Comparison of ENCODE assay signal across 9 mouse cellular contexts in the genomic region with DNA sequence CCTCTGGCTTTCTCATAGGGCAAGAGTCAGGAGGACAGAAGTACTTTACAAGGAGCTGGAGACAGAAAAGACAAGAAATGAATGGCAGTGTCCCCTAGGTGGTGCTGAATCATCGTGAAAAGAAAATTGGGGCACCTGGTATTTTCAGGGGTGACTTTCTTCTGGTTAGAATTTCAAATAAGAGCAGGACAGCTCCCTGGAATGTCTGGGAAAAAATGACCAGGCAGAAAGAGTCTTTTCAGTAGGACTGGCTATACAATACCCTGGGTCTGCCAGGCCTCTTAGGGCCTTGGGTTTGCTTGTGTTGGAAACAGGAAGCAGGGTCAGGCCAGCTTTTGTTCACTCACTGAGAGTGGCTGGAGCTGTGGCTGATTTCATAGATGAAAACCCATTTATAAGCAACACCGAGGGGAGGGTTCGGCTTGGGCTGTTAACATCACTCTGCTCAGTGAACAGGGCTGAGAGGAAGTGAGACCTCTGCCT. TPM values are rescaled to one million over a fixed set of nuclear protein-coding genes. Genes with fewer than 3 reads are reported as not detected.
DNase-seq lines count a peak whose midpoint lies in the region; ATAC-seq and TF ChIP-seq lines count a peak whose summit lies in the region.
"Had no signal": no experiment of that assay in that cellular context is flagged by ENCODE, and none has a peak within 500 bp of the region (broad histone marks: within the 10 kb centered on the region; RNA-seq: fewer than 3 reads in every experiment).

No protein-coding gene starts in this region.

- H3K27ac ChIP-seq in gastrocnemius, adult 2 months = no peak overlapping the region
- H3K27ac ChIP-seq in intestine, postnatal 0 days (ENCODE audit: low read depth, low read length) = no peak overlapping the region
- H3K27ac ChIP-seq in midbrain, embryonic 14.5 days (replicated peaks; ENCODE audit: low read depth, low read length) = peak overlapping the region; percentile 71

- intact Hi-C loops in gastrocnemius, adult 2 months (cut with DNase I) = loop anchor here (5.0 kb wide), 1 partner anchor 684 kb away; no protein-coding TSS in a partner anchor

- ATAC-seq in intestine, postnatal 0 days = no peak
- ATAC-seq in midbrain, embryonic 14.5 days (ENCODE audit: low FRiP score, low TSS enrichment) = peak; percentile 70

- H3K36me3 ChIP-seq in intestine, postnatal 0 days (ENCODE audit: control insufficient read depth, insufficient read depth) = no peaks in the 10 kb centered on the region
- no peaks in the 10 kb centered on the region for H3K36me3 ChIP-seq in midbrain, embryonic 14.5 days (ENCODE audit: control insufficient read depth, insufficient read depth, low read length)

- peak; percentile 21 for DNase-seq in gastrocnemius, adult 2 months
- DNase-seq in gastrocnemius, postnatal 25 days = no peak
- DNase-seq in cerebellum, adult 9-11 months = peak; percentile 76
- peak; percentile 22 to 41 for DNase-seq in frontal cortex, postnatal 25 days (ENCODE audit: low spot score in 2 of 2)
- peak; percentile 38 to 78 for DNase-seq in left cerebral cortex, adult 9 months (ENCODE audit: low spot score in 2 of 2)
- peak; percentile 88 for DNase-seq in midbrain, embryonic 14.5 days
- peak; percentile 37 for DNase-seq in thymus, postnatal 4 days

- WGBS in intestine, postnatal 0 days = 29% methylated on average over 3 of the region's 3 CpGs
- WGBS in midbrain, embryonic 14.5 days = 4% methylated on average over 3 of the region's 3 CpGs

- H3K4me2 ChIP-seq in intestine, postnatal 0 days (replicated peaks; ENCODE audit: low read depth) = no peak overlapping the region
- no peak overlapping the region for H3K4me2 ChIP-seq in midbrain, embryonic 14.5 days (ENCODE audit: low read length)

- no peak overlapping the region for H3K4me3 ChIP-seq in gastrocnemius, adult 2 months
- no peak overlapping the region for H3K4me3 ChIP-seq in intestine, postnatal 0 days (ENCODE audit: low read depth, low read length)
- H3K4me3 ChIP-seq in midbrain, embryonic 14.5 days (replicated peaks; ENCODE audit: low read depth, low read length) = no peak overlapping the region

- H3K9ac ChIP-seq in intestine, postnatal 0 days (ENCODE audit: low read depth, low read length) = no peak overlapping the region
- H3K9ac ChIP-seq in midbrain, embryonic 14.5 days (replicated peaks; ENCODE audit: low read length) = peak overlapping the region; percentile 2; the same call in 1 of the 2 replicates

- no peaks in the 10 kb centered on the region for H3K27me3 ChIP-seq in intestine, postnatal 0 days (replicated peaks; ENCODE audit: control insufficient read depth, insufficient read depth, low read length)
- H3K27me3 ChIP-seq in midbrain, embryonic 14.5 days (ENCODE audit: control insufficient read depth, insufficient read depth, low read length) = no peaks in the 10 kb centered on the region

- H3K9me3 ChIP-seq in intestine, postnatal 0 days (ENCODE audit: control insufficient read depth) = no peaks in the 10 kb centered on the region
- H3K9me3 ChIP-seq in midbrain, embryonic 14.5 days (ENCODE audit: control insufficient read depth, low read length) = no peaks in the 10 kb centered on the region

- TF ChIP-seq CTCF in gastrocnemius, adult 2 months (IDR thresholded peaks at IDR 0.05) = peak; percentile 53
- peak; percentile 70 for TF ChIP-seq CTCF in intestine, postnatal 0 days (IDR thresholded peaks at IDR 0.05; ENCODE audit: low read depth)

- no peaks in the 10 kb centered on the region for H3K4me1 ChIP-seq in intestine, postnatal 0 days (replicated peaks; ENCODE audit: control insufficient read depth, insufficient read depth, low read length)
- peaks cover 29% of the 10 kb centered on the region for H3K4me1 ChIP-seq in midbrain, embryonic 14.5 days (ENCODE audit: control insufficient read depth, insufficient read depth, low read length)

RNA-seq across cellular contexts. Expression of gene 4933402D24Rik, which starts 5.8 kb away (rescaled TPM):
- not detected for total RNA-seq in gastrocnemius, adult 2 months (2021)
- not detected for total RNA-seq in gastrocnemius, postnatal 25 days (2021)
- not detected in 2 replicates for polyA plus RNA-seq in intestine, postnatal 0 days (2015; fragmentation: Nextera tagmentation; extraction: Ambion mirVana)
- polyA plus RNA-seq in midbrain, embryonic 14.5 days (2014; fragmentation: Nextera tagmentation; extraction: Ambion mirVana) = 0.43 and 0.49 TPM in 2 replicates
- polyA plus RNA-seq: large intestine, adult 2 months had no signal

RNA-seq across cellular contexts. Expression of gene Fastkd2, which starts 32.8 kb away (rescaled TPM):
- total RNA-seq in gastrocnemius, adult 2 months (2021) = 10 to 100 TPM; 17.4 to 24.1 TPM
- total RNA-seq in gastrocnemius, postnatal 25 days (2021) = 10 to 100 TPM; 20.8 TPM
- polyA plus RNA-seq in intestine, postnatal 0 days (2015; fragmentation: Nextera tagmentation; extraction: Ambion mirVana) = 35.2 and 36.9 TPM in 2 replicates
- polyA plus RNA-seq in midbrain, embryonic 14.5 days (2014; fragmentation: Nextera tagmentation; extraction: Ambion mirVana) = 42.7 and 45.2 TPM in 2 replicates

RNA-seq across cellular contexts. Expression of gene Mdh1b, which starts 33.1 kb away (rescaled TPM):
- total RNA-seq in gastrocnemius, adult 2 months (2021) = not detected
- not detected for total RNA-seq in gastrocnemius, postnatal 25 days (2021)
- polyA plus RNA-seq in intestine, postnatal 0 days (2015; fragmentation: Nextera tagmentation; extraction: Ambion mirVana) = not detected in 2 replicates
- 0.24 and 0.43 TPM in 2 replicates for polyA plus RNA-seq in midbrain, embryonic 14.5 days (2014; fragmentation: Nextera tagmentation; extraction: Ambion mirVana)
- polyA plus RNA-seq: large intestine, adult 2 months had no signal
